Mouse (Mus musculus): ENCODE measurements around the gene Ppp2r5a. TPM values are rescaled to one million over a fixed set of nuclear protein-coding genes. Genes with fewer than 3 reads are reported as not detected.

The Ppp2r5a gene
- polyA plus RNA-seq, 1 experiment from 2014 or later: 62.4 TPM

GRCm38 (mm10) chr1:191406516-191406915 is 3.4 kb upstream of the Ppp2r5a start:
- Histone ChIP-seq H3K4me3 (ENCODE audit: control insufficient read depth in 1 of 2, insufficient read depth in 1 of 2, low read depth in 1 of 2, low read length in 2 of 2) (no peak overlapping the region), H3K9ac (ENCODE audit: low read length) (no peak overlapping the region), H3K9me3 (ENCODE audit: control insufficient read depth, low read length) (no peaks in the 10 kb centered on the region), H3K4me1 (ENCODE audit: control insufficient read depth in 2 of 2, insufficient read depth in 2 of 2, low read length in 2 of 2) (peaks cover 4 to 10% of the 10 kb centered on the region in 2 experiments; a peak in 3 of 4 replicates), H3K36me3 (ENCODE audit: control insufficient read depth, insufficient read depth, low read length) (no peaks in the 10 kb centered on the region), H3K27ac (replicated peaks in 1 of 2; ENCODE audit: control insufficient read depth in 1 of 2, insufficient read depth in 1 of 2, low read depth in 2 of 2, low read length in 2 of 2) (no peak overlapping the region), H3K4me2 (ENCODE audit: low read length) (no peak overlapping the region), H3K27me3 (ENCODE audit: control insufficient read depth, insufficient read depth, low read length) (no peaks in the 10 kb centered on the region)
- no peak for ATAC-seq (ENCODE audit: insufficient number of reproducible peaks, insufficient read depth, low FRiP score, low read depth)
- 70% methylated on average over 8 of the region's 8 CpGs for WGBS

- no peaks in the 10 kb centered on the region for H3K9me3 ChIP-seq (ENCODE audit: control insufficient read depth, low read length)
- 80% methylated on average over 10 of the region's 10 CpGs for WGBS
- H3K27ac ChIP-seq (replicated peaks in 1 of 2; ENCODE audit: control insufficient read depth in 1 of 2, insufficient read depth in 1 of 2, low read depth in 2 of 2, low read length in 2 of 2): no peak overlapping the region
- no peak overlapping the region for H3K4me3 ChIP-seq (ENCODE audit: control insufficient read depth in 1 of 2, insufficient read depth in 1 of 2, low read depth in 1 of 2, low read length in 2 of 2)
- no peak overlapping the region for H3K9ac ChIP-seq (ENCODE audit: low read length)
- H3K4me2 ChIP-seq (ENCODE audit: low read length): no peak overlapping the region
- ATAC-seq (ENCODE audit: insufficient number of reproducible peaks, insufficient read depth, low FRiP score, low read depth): no peak
- peaks cover 10% of the 10 kb centered on the region in 2 experiments for H3K4me1 ChIP-seq (ENCODE audit: control insufficient read depth in 2 of 2, insufficient read depth in 2 of 2, low read length in 2 of 2)
- H3K27me3 ChIP-seq (ENCODE audit: control insufficient read depth, insufficient read depth, low read length): no peaks in the 10 kb centered on the region
- H3K36me3 ChIP-seq (ENCODE audit: control insufficient read depth, insufficient read depth, low read length): no peaks in the 10 kb centered on the region
These were observed 1.8 kb upstream of the Ppp2r5a start for GRCm38 (mm10) chr1:191404721-191405329.

- WGBS: 52% methylated on average over 1 of the region's 1 CpGs
- Histone ChIP-seq H3K9ac (ENCODE audit: low read length) (no peak overlapping the region), H3K4me3 (ENCODE audit: control insufficient read depth in 1 of 2, insufficient read depth in 1 of 2, low read depth in 1 of 2, low read length in 2 of 2) (no peak overlapping the region), H3K4me2 (ENCODE audit: low read length) (no peak overlapping the region), H3K4me1 (ENCODE audit: control insufficient read depth in 2 of 2, insufficient read depth in 2 of 2, low read length in 2 of 2) (peaks cover 10% of the 10 kb centered on the region in 2 experiments), H3K27ac (replicated peaks in 1 of 2; ENCODE audit: control insufficient read depth in 1 of 2, insufficient read depth in 1 of 2, low read depth in 2 of 2, low read length in 2 of 2) (no peak overlapping the region), H3K27me3 (ENCODE audit: control insufficient read depth, insufficient read depth, low read length) (no peaks in the 10 kb centered on the region), H3K9me3 (ENCODE audit: control insufficient read depth, low read length) (no peaks in the 10 kb centered on the region), H3K36me3 (ENCODE audit: control insufficient read depth, insufficient read depth, low read length) (no peaks in the 10 kb centered on the region)
- no peak for ATAC-seq (ENCODE audit: insufficient number of reproducible peaks, insufficient read depth, low FRiP score, low read depth)
These were observed 1.2 kb upstream of the Ppp2r5a start for GRCm38 (mm10) chr1:191404301-191404700.

- no peaks in the 10 kb centered on the region for H3K27me3 ChIP-seq (ENCODE audit: control insufficient read depth, insufficient read depth, low read length)
- no peak overlapping the region for H3K27ac ChIP-seq (replicated peaks in 1 of 2; ENCODE audit: control insufficient read depth in 1 of 2, insufficient read depth in 1 of 2, low read depth in 2 of 2, low read length in 2 of 2)
- H3K9ac ChIP-seq (ENCODE audit: low read length): no peak overlapping the region; the same call in 1 of the 2 replicates
- H3K4me1 ChIP-seq (ENCODE audit: control insufficient read depth in 2 of 2, insufficient read depth in 2 of 2, low read length in 2 of 2): peaks cover 11 to 12% of the 10 kb centered on the region in 2 experiments
- ATAC-seq (ENCODE audit: insufficient number of reproducible peaks, insufficient read depth, low FRiP score, low read depth): no peak
- H3K9me3 ChIP-seq (ENCODE audit: control insufficient read depth, low read length): no peaks in the 10 kb centered on the region
- WGBS: 14% methylated on average over 7 of the region's 7 CpGs
- H3K36me3 ChIP-seq (ENCODE audit: control insufficient read depth, insufficient read depth, low read length): no peaks in the 10 kb centered on the region
- no peak overlapping the region for H3K4me2 ChIP-seq (ENCODE audit: low read length)
- no peak overlapping the region for H3K4me3 ChIP-seq (ENCODE audit: control insufficient read depth in 1 of 2, insufficient read depth in 1 of 2, low read depth in 1 of 2, low read length in 2 of 2)
These were observed 566 bp downstream of the Ppp2r5a start for GRCm38 (mm10) chr1:191402506-191402905.

- H3K27me3 ChIP-seq (ENCODE audit: control insufficient read depth, insufficient read depth, low read length): no peaks in the 10 kb centered on the region
- H3K36me3 ChIP-seq (ENCODE audit: control insufficient read depth, insufficient read depth, low read length): no peaks in the 10 kb centered on the region
- peak; percentile 97 for ATAC-seq (ENCODE audit: insufficient number of reproducible peaks, insufficient read depth, low FRiP score, low read depth)
- no peaks in the 10 kb centered on the region for H3K9me3 ChIP-seq (ENCODE audit: control insufficient read depth, low read length)
- peaks cover 7 to 21% of the 10 kb centered on the region in 2 experiments for H3K4me1 ChIP-seq (ENCODE audit: control insufficient read depth in 2 of 2, insufficient read depth in 2 of 2, low read length in 2 of 2)
- WGBS: under 1% methylated on average over 74 of the region's 82 CpGs
- H3K9ac ChIP-seq (ENCODE audit: low read length): peak overlapping the region; percentile 97
- H3K4me3 ChIP-seq (ENCODE audit: control insufficient read depth in 1 of 2, insufficient read depth in 1 of 2, low read depth in 1 of 2, low read length in 2 of 2): peak overlapping the region; percentile 93 to 95
- H3K4me2 ChIP-seq (ENCODE audit: low read length): peak overlapping the region; percentile 74
- peak overlapping the region; percentile 98 to 100 for H3K27ac ChIP-seq (replicated peaks in 1 of 2; ENCODE audit: control insufficient read depth in 1 of 2, insufficient read depth in 1 of 2, low read depth in 2 of 2, low read length in 2 of 2)
These were observed 5.9 kb downstream of the Ppp2r5a start for GRCm38 (mm10) chr1:191396897-191397849.

GRCm38 (mm10) chr1:191396446-191396845 is 6.6 kb downstream of the Ppp2r5a start:
- Histone ChIP-seq H3K36me3 (ENCODE audit: control insufficient read depth, insufficient read depth, low read length) (no peaks in the 10 kb centered on the region), H3K4me3 (ENCODE audit: control insufficient read depth in 1 of 2, insufficient read depth in 1 of 2, low read depth in 1 of 2, low read length in 2 of 2) (peak overlapping the region; percentile 75 to 93), H3K4me2 (ENCODE audit: low read length) (peak overlapping the region; percentile 74), H3K9me3 (ENCODE audit: control insufficient read depth, low read length) (no peaks in the 10 kb centered on the region), H3K9ac (ENCODE audit: low read length) (peak overlapping the region; percentile 97), H3K27ac (replicated peaks in 1 of 2; ENCODE audit: control insufficient read depth in 1 of 2, insufficient read depth in 1 of 2, low read depth in 2 of 2, low read length in 2 of 2) (peak overlapping the region; percentile 87 to 97), H3K4me1 (ENCODE audit: control insufficient read depth in 2 of 2, insufficient read depth in 2 of 2, low read length in 2 of 2) (peaks cover 7 to 26% of the 10 kb centered on the region in 2 experiments), H3K27me3 (ENCODE audit: control insufficient read depth, insufficient read depth, low read length) (no peaks in the 10 kb centered on the region)
- 2% methylated on average over 26 of the region's 74 CpGs for WGBS
- peak; percentile 14 for ATAC-seq (ENCODE audit: insufficient number of reproducible peaks, insufficient read depth, low FRiP score, low read depth)

GRCm38 (mm10) chr1:191395871-191396433 is 7.1 kb downstream of the Ppp2r5a start:
- WGBS: under 1% methylated on average over 35 of the region's 43 CpGs
- peak overlapping the region; percentile 87 to 97 for H3K27ac ChIP-seq (replicated peaks in 1 of 2; ENCODE audit: control insufficient read depth in 1 of 2, insufficient read depth in 1 of 2, low read depth in 2 of 2, low read length in 2 of 2)
- H3K9me3 ChIP-seq (ENCODE audit: control insufficient read depth, low read length): no peaks in the 10 kb centered on the region
- peak overlapping the region; percentile 74 for H3K4me2 ChIP-seq (ENCODE audit: low read length)
- peak overlapping the region; percentile 97 for H3K9ac ChIP-seq (ENCODE audit: low read length)
- no peaks in the 10 kb centered on the region for H3K27me3 ChIP-seq (ENCODE audit: control insufficient read depth, insufficient read depth, low read length)
- peak overlapping the region; percentile 75 to 93 for H3K4me3 ChIP-seq (ENCODE audit: control insufficient read depth in 1 of 2, insufficient read depth in 1 of 2, low read depth in 1 of 2, low read length in 2 of 2)
- no peak for ATAC-seq (ENCODE audit: insufficient number of reproducible peaks, insufficient read depth, low FRiP score, low read depth)
- no peaks in the 10 kb centered on the region for H3K36me3 ChIP-seq (ENCODE audit: control insufficient read depth, insufficient read depth, low read length)
- peaks cover 5 to 30% of the 10 kb centered on the region in 2 experiments for H3K4me1 ChIP-seq (ENCODE audit: control insufficient read depth in 2 of 2, insufficient read depth in 2 of 2, low read length in 2 of 2)

Measured in heart, embryonic 14.5 days (tissue).